Mouse (Mus musculus): ENCODE results near the gene Mkks. TPM values are rescaled to one million over a fixed set of nuclear protein-coding genes. Genes with fewer than 3 reads are reported as not detected.
"Not testable (repeated sequence)": the region's sequence is repeated elsewhere in the genome, so short reads cannot be mapped to it uniquely, and the experiment has no call there.

Mkks gene
- polyA plus RNA-seq, 1 experiment from 2014 or later: 18.6 TPM

DNA sequence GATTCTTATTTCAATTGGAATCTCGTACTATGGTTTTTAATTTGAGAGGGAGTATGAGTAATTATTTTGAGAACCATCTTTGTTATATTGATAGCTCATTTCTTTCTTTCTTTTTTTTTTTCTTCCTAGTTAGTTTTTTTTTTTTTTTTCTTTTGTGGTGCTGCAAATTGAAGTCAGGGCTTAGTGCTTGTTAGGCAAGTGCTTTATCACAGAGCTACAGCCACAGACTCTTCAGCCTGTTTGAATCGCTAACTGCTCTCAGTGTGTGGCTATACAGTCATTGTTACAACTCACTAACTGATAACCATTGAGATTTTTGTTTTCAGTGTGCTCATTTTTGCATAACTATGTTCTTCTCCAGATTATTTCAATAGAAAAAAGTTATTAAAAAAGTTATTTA, 3.3 kb upstream of the Mkks start:
- 0 out of 2 replicates have a peak, but pooled peaks cover 3% of the 10 kb centered on the region for H3K4me1 ChIP-seq (replicated peaks; ENCODE audit: insufficient read depth, low read length)
- no peaks in the 10 kb centered on the region for H3K36me3 ChIP-seq (ENCODE audit: insufficient read depth, low read length)
- no peak overlapping the region for H3K4me3 ChIP-seq (replicated peaks; ENCODE audit: low read depth, low read length)
- H3K27me3 ChIP-seq (ENCODE audit: insufficient read depth, low read length): no peaks in the 10 kb centered on the region
- ATAC-seq (replicated peaks; ENCODE audit: low FRiP score, low read depth): no peak
- WGBS: 90% methylated on average over 2 of the region's 2 CpGs
- H3K27ac ChIP-seq: no peak overlapping the region
- TF ChIP-seq CTCF (IDR thresholded peaks at IDR 0.05; ENCODE audit: low read depth): no peak
- H3K9ac ChIP-seq (ENCODE audit: low read depth, low read length): no peak overlapping the region
- DNase-seq (ENCODE audit: low spot score): no peak
- no peak overlapping the region for H3K4me2 ChIP-seq (ENCODE audit: low read length)
- H3K9me3 ChIP-seq (replicated peaks; ENCODE audit: low read length): no peaks in the 10 kb centered on the region

DNA sequence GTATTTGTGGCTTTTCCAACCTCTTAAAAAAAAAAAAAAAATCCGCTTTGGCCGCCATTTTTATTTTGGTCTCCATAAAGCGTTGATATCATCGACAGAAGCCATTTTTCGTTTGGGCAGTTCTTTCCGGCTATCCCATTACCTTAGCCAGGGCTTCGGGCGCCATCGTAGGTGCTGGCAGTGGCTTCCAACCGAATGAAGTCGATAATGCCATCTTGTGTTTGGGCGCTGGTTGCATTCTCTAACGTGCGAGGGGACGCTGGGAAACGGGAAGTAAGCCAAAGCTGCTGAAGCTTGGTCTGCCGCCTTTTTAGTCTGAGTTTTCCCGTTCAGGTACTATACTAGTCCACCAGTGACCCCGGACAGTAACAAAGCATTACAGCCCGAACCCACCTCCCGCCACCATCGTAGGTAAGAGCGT, 772 bp upstream of the Mkks start:
- WGBS: 0% methylated on average over 23 of the region's 23 CpGs
- Histone ChIP-seq H3K9ac (ENCODE audit: low read depth, low read length) (peak overlapping the region; percentile 62), H3K4me1 (replicated peaks; ENCODE audit: insufficient read depth, low read length) (0 out of 2 replicates have a peak, but pooled peaks cover 3% of the 10 kb centered on the region), H3K9me3 (replicated peaks; ENCODE audit: low read length) (no peaks in the 10 kb centered on the region), H3K27me3 (ENCODE audit: insufficient read depth, low read length) (no peaks in the 10 kb centered on the region), H3K27ac (peak overlapping the region; percentile 94), H3K4me3 (replicated peaks; ENCODE audit: low read depth, low read length) (peak overlapping the region; percentile 78), H3K4me2 (ENCODE audit: low read length) (peak overlapping the region; percentile 59), H3K36me3 (ENCODE audit: insufficient read depth, low read length) (no peaks in the 10 kb centered on the region)
- DNase-seq (ENCODE audit: low spot score): peak; percentile 99
- ATAC-seq (replicated peaks; ENCODE audit: low FRiP score, low read depth): peak; percentile 83
- TF ChIP-seq CTCF (IDR thresholded peaks at IDR 0.05; ENCODE audit: low read depth): no peak; the same call in 1 of the 2 replicates

DNA sequence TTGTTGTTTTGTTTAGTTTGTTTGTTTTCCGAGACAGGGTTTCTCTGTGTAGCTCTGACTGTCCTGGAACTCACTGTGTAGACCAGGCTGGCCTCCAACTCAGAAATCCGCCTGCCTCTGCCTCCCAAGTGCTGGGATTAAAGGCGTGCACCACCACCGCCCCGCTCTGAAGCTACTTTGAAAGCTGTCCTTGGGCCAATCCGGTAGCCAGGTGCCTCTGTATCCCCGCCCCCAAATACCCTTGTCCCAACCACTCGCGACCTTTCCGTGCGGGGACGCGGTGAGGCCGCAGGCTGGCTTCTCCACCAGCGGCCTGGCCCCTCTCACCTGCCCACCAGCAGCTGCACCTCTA, 497 bp downstream of the Mkks start:
- peak overlapping the region; percentile 94 for H3K27ac ChIP-seq
- not testable (repeated sequence) for H3K9me3 ChIP-seq (replicated peaks; ENCODE audit: low read length); H3K4me1 ChIP-seq (replicated peaks; ENCODE audit: insufficient read depth, low read length); DNase-seq (ENCODE audit: low spot score); H3K27me3 ChIP-seq (ENCODE audit: insufficient read depth, low read length); H3K36me3 ChIP-seq (ENCODE audit: insufficient read depth, low read length)
- peak overlapping the region; percentile 49 for H3K4me2 ChIP-seq (ENCODE audit: low read length)
- H3K4me3 ChIP-seq (replicated peaks; ENCODE audit: low read depth, low read length): peak overlapping the region; percentile 78
- ATAC-seq (replicated peaks; ENCODE audit: low FRiP score, low read depth): peak; percentile 76
- 7% methylated on average over 15 of the region's 15 CpGs for WGBS
- H3K9ac ChIP-seq (ENCODE audit: low read depth, low read length): peak overlapping the region; percentile 84

DNA sequence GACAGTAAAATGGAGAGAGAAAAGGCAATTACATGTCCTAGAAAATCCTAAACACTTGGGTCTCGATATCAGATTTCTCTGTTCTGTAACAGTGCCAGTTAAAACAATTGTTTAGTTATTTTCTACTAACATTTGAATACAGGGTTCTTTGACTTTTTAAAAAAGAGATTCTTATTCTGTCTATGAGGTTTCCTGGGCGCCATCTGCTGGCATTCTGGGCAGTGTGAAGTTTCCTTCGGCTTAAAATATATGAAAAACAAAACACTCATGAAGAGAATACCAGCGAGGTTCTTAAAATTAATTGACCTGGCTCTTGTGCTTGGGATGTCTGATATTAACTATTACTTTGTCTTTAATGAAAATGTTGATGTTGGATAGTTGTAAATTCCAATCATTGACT, 4.3 kb downstream of the Mkks start:
- WGBS: 62% methylated on average over 4 of the region's 4 CpGs
- peak; percentile 64 for TF ChIP-seq CTCF (IDR thresholded peaks at IDR 0.05; ENCODE audit: low read depth)

DNA sequence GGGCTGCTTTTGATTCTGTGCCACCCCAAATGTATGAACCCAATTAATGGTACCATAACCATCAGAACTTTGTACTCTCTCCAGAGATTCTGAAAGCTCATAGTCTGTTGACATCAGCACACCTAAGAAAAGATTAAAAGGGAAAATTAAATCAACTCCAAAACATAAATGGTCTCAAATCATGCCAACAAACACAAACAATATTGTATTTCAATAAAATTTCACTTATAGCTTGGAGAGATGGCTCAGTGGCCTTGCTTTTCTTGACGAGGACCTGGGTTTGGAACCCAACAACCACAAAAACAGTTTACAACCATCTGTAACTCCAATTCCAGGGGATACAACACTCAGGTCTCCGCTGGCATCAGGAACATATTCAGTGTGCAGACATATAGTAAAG, 5.6 kb downstream of the Mkks start, which contains the start of gene AL731706.2:
TSS of gene AL731706.2 (minus strand) at position 101 of the 400 bp plus-strand sequence.
- no peaks in the 10 kb centered on the region for H3K9me3 ChIP-seq (replicated peaks; ENCODE audit: low read length)
- no peak for DNase-seq (ENCODE audit: low spot score)
- no peak within 1 kb of the TSS for H3K4me3 ChIP-seq (replicated peaks; ENCODE audit: low read depth, low read length)
- no peak for ATAC-seq (replicated peaks; ENCODE audit: low FRiP score, low read depth)
- no peak within 1 kb of the TSS for H3K4me2 ChIP-seq (ENCODE audit: low read length)
- H3K9ac ChIP-seq (ENCODE audit: low read depth, low read length): no peak within 1 kb of the TSS
- H3K4me1 ChIP-seq (replicated peaks; ENCODE audit: insufficient read depth, low read length): no peaks in the 10 kb centered on the region
- TF ChIP-seq CTCF (IDR thresholded peaks at IDR 0.05; ENCODE audit: low read depth): no peak
- no peak within 1 kb of the TSS for H3K27ac ChIP-seq
- 93% methylated on average over 2 of the region's 2 CpGs for WGBS
- no peaks in the 10 kb centered on the region for H3K27me3 ChIP-seq (ENCODE audit: insufficient read depth, low read length)
- H3K36me3 ChIP-seq (ENCODE audit: insufficient read depth, low read length): peaks cover 14% of the 10 kb centered on the region

More for the DNA sequence above, 4.3 kb downstream of the Mkks start:
- peaks cover 5% of the 10 kb centered on the region for H3K36me3 ChIP-seq (ENCODE audit: insufficient read depth, low read length)
- no peaks in the 10 kb centered on the region for H3K9me3 ChIP-seq (replicated peaks; ENCODE audit: low read length)
- H3K9ac ChIP-seq (ENCODE audit: low read depth, low read length): no peak overlapping the region
- no peak overlapping the region for H3K27ac ChIP-seq
- no peak overlapping the region for H3K4me2 ChIP-seq (ENCODE audit: low read length)
- H3K27me3 ChIP-seq (ENCODE audit: insufficient read depth, low read length): no peaks in the 10 kb centered on the region
- no peak for ATAC-seq (replicated peaks; ENCODE audit: low FRiP score, low read depth)
- peak; percentile 52 for DNase-seq (ENCODE audit: low spot score)
- H3K4me1 ChIP-seq (replicated peaks; ENCODE audit: insufficient read depth, low read length): no peaks in the 10 kb centered on the region
- H3K4me3 ChIP-seq (replicated peaks; ENCODE audit: low read depth, low read length): no peak overlapping the region

DNA sequence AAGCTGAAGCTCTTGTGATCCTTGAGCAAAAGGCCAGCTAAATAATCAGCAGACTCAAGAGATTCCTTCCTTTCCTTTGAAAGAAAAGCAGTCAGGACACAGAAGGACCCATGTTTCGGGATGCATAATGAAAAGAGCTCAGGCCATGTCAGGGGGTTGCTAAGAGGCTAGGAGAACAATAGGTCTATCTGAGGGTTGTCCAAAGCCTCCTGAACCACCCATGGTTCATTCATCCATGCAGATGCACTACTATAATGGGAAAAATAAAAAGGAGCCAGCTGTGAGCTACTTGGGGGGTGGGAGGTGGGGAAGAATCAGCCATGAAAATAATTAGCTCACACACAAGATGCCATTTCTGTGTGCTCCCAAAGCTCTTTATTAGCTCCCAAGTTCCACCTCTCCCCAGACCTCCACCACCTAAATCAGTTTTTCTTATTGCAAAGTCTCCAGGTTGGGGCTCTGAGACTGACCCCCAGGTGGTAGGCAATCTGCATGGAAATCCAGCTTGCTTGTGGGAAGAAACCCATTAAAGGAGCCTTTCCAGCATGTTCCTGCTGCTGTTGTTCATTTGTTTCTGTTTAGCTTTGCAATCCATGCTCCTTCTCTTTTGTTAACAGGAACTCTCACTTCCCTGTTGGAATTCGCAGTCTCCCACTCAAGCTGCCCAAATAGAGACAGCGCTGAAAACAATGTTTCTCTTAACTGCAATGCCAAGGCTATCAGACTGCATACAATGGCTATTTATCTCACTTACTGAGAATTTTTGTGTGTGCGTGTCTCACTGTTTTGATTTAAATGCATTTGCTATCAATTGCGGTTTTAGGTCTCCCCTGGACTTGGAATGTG, 36.4 kb downstream of the Mkks start:
- Histone ChIP-seq H3K27me3 (ENCODE audit: insufficient read depth, low read length) (no peaks in the 10 kb centered on the region), H3K36me3 (ENCODE audit: insufficient read depth, low read length) (no peaks in the 10 kb centered on the region), H3K4me1 (replicated peaks; ENCODE audit: insufficient read depth, low read length) (no peaks in the 10 kb centered on the region), H3K9ac (ENCODE audit: low read depth, low read length) (no peak overlapping the region), H3K9me3 (replicated peaks; ENCODE audit: low read length) (no peaks in the 10 kb centered on the region), H3K4me2 (ENCODE audit: low read length) (no peak overlapping the region), H3K4me3 (replicated peaks; ENCODE audit: low read depth, low read length) (no peak overlapping the region), H3K27ac (no peak overlapping the region)
- no peak for TF ChIP-seq CTCF (IDR thresholded peaks at IDR 0.05; ENCODE audit: low read depth)
- DNase-seq (ENCODE audit: low spot score) (no peak), ATAC-seq (replicated peaks; ENCODE audit: low FRiP score, low read depth) (no peak)
- 61% methylated on average over 5 of the region's 5 CpGs for WGBS

Data from kidney, postnatal 0 days (tissue).